Mouse (Mus musculus): ENCODE results near the gene Chmp3. TPM values are rescaled to one million over a fixed set of nuclear protein-coding genes. Genes with fewer than 3 reads are reported as not detected.

The Chmp3 gene
- total RNA-seq (2022), result 10 to 100 TPM; 48.0 to 79.1 (median 59.2) TPM

- DNase-seq (ENCODE audit: low spot score), result peak; percentile 98
These were observed at the start of gene Chmp3 for GRCm38 (mm10) chr6:71543686-71544499. Gene Chmp3 (plus strand): TSS chr6:71543797.

GRCm38 (mm10) chr6:71494341-71495020, 49.1 kb upstream of the Chmp3 start:
- peak; percentile 38 for DNase-seq (ENCODE audit: low spot score)

- no peak for DNase-seq (ENCODE audit: low spot score)
These were observed 43.0 kb upstream of the Chmp3 start for GRCm38 (mm10) chr6:71500575-71500974.

- DNase-seq (ENCODE audit: low spot score), result no peak
These were observed 40.6 kb upstream of the Chmp3 start for GRCm38 (mm10) chr6:71503001-71503400.

GRCm38 (mm10) chr6:71503670-71504069, 39.9 kb upstream of the Chmp3 start:
- no peak for DNase-seq (ENCODE audit: low spot score)

GRCm38 (mm10) chr6:71504091-71504490, 39.5 kb upstream of the Chmp3 start:
- no peak for DNase-seq (ENCODE audit: low spot score)

- no peak for DNase-seq (ENCODE audit: low spot score)
These were observed 37.9 kb upstream of the Chmp3 start for GRCm38 (mm10) chr6:71505671-71506070.

- DNase-seq (ENCODE audit: low spot score), result no peak
These were observed 24.1 kb upstream of the Chmp3 start for GRCm38 (mm10) chr6:71519476-71519875.

- DNase-seq (ENCODE audit: low spot score), result no peak
These were observed 18.0 kb upstream of the Chmp3 start for GRCm38 (mm10) chr6:71525556-71525955.

GRCm38 (mm10) chr6:71527056-71527455, 16.5 kb upstream of the Chmp3 start:
- no peak for DNase-seq (ENCODE audit: low spot score)

GRCm38 (mm10) chr6:71527826-71528225, 15.8 kb upstream of the Chmp3 start:
- DNase-seq (ENCODE audit: low spot score), result no peak

GRCm38 (mm10) chr6:71530176-71530575, 13.4 kb upstream of the Chmp3 start:
- no peak for DNase-seq (ENCODE audit: low spot score)

- no peak for DNase-seq (ENCODE audit: low spot score)
These were observed 6.3 kb upstream of the Chmp3 start for GRCm38 (mm10) chr6:71537286-71537685.

GRCm38 (mm10) chr6:71555507-71555951, 11.9 kb downstream of the Chmp3 start:
- DNase-seq (ENCODE audit: low spot score), result peak; percentile 26

- DNase-seq (ENCODE audit: low spot score), result no peak
These were observed 13.2 kb downstream of the Chmp3 start for GRCm38 (mm10) chr6:71556826-71557225.

- no peak for DNase-seq (ENCODE audit: low spot score)
These were observed 25.0 kb downstream of the Chmp3 start for GRCm38 (mm10) chr6:71568616-71569015.

GRCm38 (mm10) chr6:71569025-71569424, 25.4 kb downstream of the Chmp3 start:
- DNase-seq (ENCODE audit: low spot score), result no peak

GRCm38 (mm10) chr6:71575359-71575758, 31.8 kb downstream of the Chmp3 start:
- no peak for DNase-seq (ENCODE audit: low spot score)

GRCm38 (mm10) chr6:71579478-71579877, 35.9 kb downstream of the Chmp3 start:
- no peak for DNase-seq (ENCODE audit: low spot score)

GRCm38 (mm10) chr6:71583198-71583597, 39.6 kb downstream of the Chmp3 start:
- no peak for DNase-seq (ENCODE audit: low spot score)

GRCm38 (mm10) chr6:71589401-71589800, 45.8 kb downstream of the Chmp3 start:
- DNase-seq (ENCODE audit: low spot score), result no peak

- DNase-seq (ENCODE audit: low spot score), result peak; percentile 13
These were observed 46.6 kb downstream of the Chmp3 start for GRCm38 (mm10) chr6:71590154-71590553.

GRCm38 (mm10) chr6:71607756-71608155, 64.2 kb downstream of the Chmp3 start:
- no peak for DNase-seq (ENCODE audit: low spot score)
